Mouse (Mus musculus): ENCODE results near the gene 2310039H08Rik. TPM values are rescaled to one million over a fixed set of nuclear protein-coding genes. Genes with fewer than 3 reads are reported as not detected.

2310039H08Rik gene
- polyA plus RNA-seq, 1 experiment, result 65.3 TPM

DNA sequence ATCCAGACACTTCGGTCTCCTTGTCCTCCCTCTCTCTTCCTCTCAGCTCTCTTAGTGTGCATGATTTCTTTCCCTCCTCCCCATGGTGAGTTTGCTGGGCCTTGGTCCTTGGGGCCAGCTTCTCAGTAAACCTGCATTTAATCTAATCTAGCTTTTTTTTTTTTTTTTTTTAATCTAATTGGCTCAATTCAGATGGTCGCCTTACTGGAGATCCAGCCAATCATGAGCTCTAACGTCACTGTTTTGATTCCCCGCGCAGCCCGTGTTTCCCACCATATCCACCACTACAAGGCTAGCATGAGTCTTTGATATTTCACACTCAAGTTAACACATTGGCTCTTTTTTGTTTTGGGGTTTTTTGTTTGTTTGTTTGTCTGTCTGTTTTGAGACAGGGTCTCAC, 42.1 kb downstream of the 2310039H08Rik start:
- no peak for DNase-seq
- 93% methylated on average over 6 of the region's 6 CpGs for WGBS
- no peak for TF ChIP-seq POLR2A (IDR thresholded peaks at IDR 0.05; ENCODE audit: borderline replicate concordance, extremely low read depth, low read depth, low read length)
- TF ChIP-seq CTCF (IDR thresholded peaks at IDR 0.05; ENCODE audit: insufficient read depth, low read length), result no peak
- Histone ChIP-seq H3K4me1 (ENCODE audit: control insufficient read depth, insufficient read depth, low read length) (no peaks in the 10 kb centered on the region), H3K4me3 (replicated peaks; ENCODE audit: extremely low read depth, low read depth, low read length) (no peak overlapping the region)

DNA sequence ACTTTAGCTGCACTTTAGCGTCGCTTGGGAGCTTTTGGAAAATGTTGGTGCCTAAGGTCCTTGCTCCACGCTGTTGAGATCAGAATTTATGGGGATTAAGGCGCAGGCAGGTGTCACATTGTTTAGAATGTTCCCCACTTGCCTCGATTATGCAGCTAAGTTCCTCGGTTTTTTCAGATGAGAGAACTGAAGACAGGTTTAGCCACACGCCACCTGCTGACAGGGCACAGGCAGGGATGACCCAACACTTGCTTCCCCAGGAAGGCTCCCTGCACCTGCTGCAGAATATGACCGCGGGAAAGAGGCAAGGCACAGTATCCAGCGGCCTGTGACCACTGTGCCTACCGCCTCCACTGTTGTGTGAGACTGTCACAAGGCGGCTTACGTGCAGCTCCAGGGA, 43.9 kb downstream of the 2310039H08Rik start:
- 82% methylated on average over 13 of the region's 13 CpGs for WGBS

DNA sequence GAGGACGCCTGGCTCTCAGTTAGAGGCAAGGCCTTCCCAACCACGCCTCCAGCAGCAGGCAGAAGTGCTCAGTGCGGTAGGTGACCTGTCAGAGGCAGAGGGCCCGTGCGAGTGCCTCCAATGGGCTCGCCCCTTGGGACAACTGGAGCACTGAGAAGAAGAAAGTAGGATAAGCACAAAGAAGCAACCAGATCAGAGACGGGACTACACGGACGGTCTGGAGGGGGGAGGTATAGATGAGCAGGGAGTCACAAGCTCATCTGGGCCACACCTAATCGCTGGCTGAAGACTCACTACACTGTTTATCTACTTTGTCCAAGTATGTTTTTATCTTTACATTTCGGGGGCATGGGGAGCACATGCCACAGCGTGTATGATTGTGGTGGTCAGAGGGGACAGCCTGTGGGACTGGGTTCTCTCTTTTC, 45.3 kb downstream of the 2310039H08Rik start:
- no peak for TF ChIP-seq POLR2A (IDR thresholded peaks at IDR 0.05; ENCODE audit: borderline replicate concordance, extremely low read depth, low read depth, low read length)
- TF ChIP-seq CTCF (IDR thresholded peaks at IDR 0.05; ENCODE audit: insufficient read depth, low read length), result no peak
- Histone ChIP-seq H3K4me3 (replicated peaks; ENCODE audit: extremely low read depth, low read depth, low read length) (no peak overlapping the region), H3K4me1 (ENCODE audit: control insufficient read depth, insufficient read depth, low read length) (no peaks in the 10 kb centered on the region)
- WGBS, result 90% methylated on average over 12 of the region's 12 CpGs
- no peak for DNase-seq

More for the DNA sequence above, 43.9 kb downstream of the 2310039H08Rik start:
- H3K4me3 ChIP-seq (replicated peaks; ENCODE audit: extremely low read depth, low read depth, low read length), result no peak overlapping the region
- no peaks in the 10 kb centered on the region for H3K4me1 ChIP-seq (ENCODE audit: control insufficient read depth, insufficient read depth, low read length)
- DNase-seq, result no peak
- no peak for TF ChIP-seq CTCF (IDR thresholded peaks at IDR 0.05; ENCODE audit: insufficient read depth, low read length)
- no peak for TF ChIP-seq POLR2A (IDR thresholded peaks at IDR 0.05; ENCODE audit: borderline replicate concordance, extremely low read depth, low read depth, low read length)

DNA sequence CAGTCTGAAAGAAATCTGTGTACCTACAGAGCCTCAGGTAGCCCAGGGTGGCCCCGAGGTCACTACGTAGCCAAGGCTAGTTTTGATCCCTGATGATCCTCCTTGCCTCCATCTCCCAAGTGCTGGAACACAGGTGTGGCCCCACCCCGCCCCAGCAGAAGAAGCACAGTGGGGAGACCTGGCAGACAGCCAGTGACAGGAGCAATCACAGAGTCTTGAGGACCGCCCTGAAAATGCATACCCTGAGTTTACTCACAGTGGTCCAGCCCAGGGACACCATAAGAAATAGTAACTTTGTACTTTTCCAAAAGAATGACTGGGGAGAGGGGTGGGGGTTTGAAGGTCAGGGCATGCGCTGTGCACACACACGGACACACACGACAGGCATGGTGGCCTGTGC, 48.2 kb downstream of the 2310039H08Rik start:
- no peak overlapping the region for H3K4me3 ChIP-seq (replicated peaks; ENCODE audit: extremely low read depth, low read depth, low read length)
- no peak for DNase-seq
- TF ChIP-seq POLR2A (IDR thresholded peaks at IDR 0.05; ENCODE audit: borderline replicate concordance, extremely low read depth, low read depth, low read length), result no peak
- H3K4me1 ChIP-seq (ENCODE audit: control insufficient read depth, insufficient read depth, low read length), result no peaks in the 10 kb centered on the region
- WGBS, result 90% methylated on average over 7 of the region's 7 CpGs

Other genes starting within 250 kb of the 2310039H08Rik start
- gene Cul9, start 226.2 kb upstream of the 2310039H08Rik start, polyA plus RNA-seq (2012; rRNA removed), result 25.3 and 27.5 TPM in 2 replicates
- 162 and 190 TPM in 2 replicates for gene Srf, start 216.5 kb upstream of the 2310039H08Rik start, polyA plus RNA-seq (2012; rRNA removed)
- 52.6 and 57.3 TPM in 2 replicates for gene Ptk7, start 143.1 kb upstream of the 2310039H08Rik start, polyA plus RNA-seq (2012; rRNA removed)
- gene Klc4, start 126.6 kb upstream of the 2310039H08Rik start, polyA plus RNA-seq (2012; rRNA removed), result 22.6 and 24.1 TPM in 2 replicates
- 52.1 and 61.5 TPM in 2 replicates for gene Mrpl2, start 126.4 kb upstream of the 2310039H08Rik start, polyA plus RNA-seq (2012; rRNA removed)
- gene Cul7, start 122.3 kb upstream of the 2310039H08Rik start, polyA plus RNA-seq (2012; rRNA removed), result 40.1 and 45.7 TPM in 2 replicates
- 27.3 and 30.8 TPM in 2 replicates for gene Rrp36, start 98.3 kb upstream of the 2310039H08Rik start, polyA plus RNA-seq (2012; rRNA removed)
- gene Mea1, start 93.8 kb upstream of the 2310039H08Rik start, polyA plus RNA-seq (2012; rRNA removed), result 48.2 and 55.7 TPM in 2 replicates
- 68.4 and 78.1 TPM in 2 replicates for gene Klhdc3, start 91.7 kb upstream of the 2310039H08Rik start, polyA plus RNA-seq (2012; rRNA removed)
- 44.4 and 53.8 TPM in 2 replicates for gene Ppp2r5d, start 67.5 kb upstream of the 2310039H08Rik start, polyA plus RNA-seq (2012; rRNA removed)
- gene Pex6, start 61.2 kb upstream of the 2310039H08Rik start, polyA plus RNA-seq (2012; rRNA removed), result 60.6 and 80.4 TPM in 2 replicates
- 13.4 and 14.1 TPM in 2 replicates for gene Gnmt, start 43.5 kb upstream of the 2310039H08Rik start, polyA plus RNA-seq (2012; rRNA removed)
- 54.9 and 59.7 TPM in 2 replicates for gene Cnpy3, start 20.4 kb upstream of the 2310039H08Rik start, polyA plus RNA-seq (2012; rRNA removed)
- gene Ptcra, start 8.9 kb upstream of the 2310039H08Rik start, polyA plus RNA-seq (2012; rRNA removed), result not detected in 2 replicates
- gene Rpl7l1, start 10.0 kb downstream of the 2310039H08Rik start, polyA plus RNA-seq (2012; rRNA removed), result 14.3 and 21.6 TPM in 2 replicates
- gene Bicral, start 85.8 kb downstream of the 2310039H08Rik start, polyA plus RNA-seq (2012; rRNA removed), result 11.8 and 16.3 TPM in 2 replicates
- gene Tbcc, start 118.0 kb downstream of the 2310039H08Rik start, polyA plus RNA-seq (2012; rRNA removed), result 17.9 and 20.8 TPM in 2 replicates
- not detected in 2 replicates for gene Prph2, start 137.8 kb downstream of the 2310039H08Rik start, polyA plus RNA-seq (2012; rRNA removed)
- gene Ubr2, start 237.9 kb downstream of the 2310039H08Rik start, polyA plus RNA-seq (2012; rRNA removed), result 27.0 and 31.2 TPM in 2 replicates